Mouse (Mus musculus): ENCODE measurements around the gene Slc7a6.

DNA sequence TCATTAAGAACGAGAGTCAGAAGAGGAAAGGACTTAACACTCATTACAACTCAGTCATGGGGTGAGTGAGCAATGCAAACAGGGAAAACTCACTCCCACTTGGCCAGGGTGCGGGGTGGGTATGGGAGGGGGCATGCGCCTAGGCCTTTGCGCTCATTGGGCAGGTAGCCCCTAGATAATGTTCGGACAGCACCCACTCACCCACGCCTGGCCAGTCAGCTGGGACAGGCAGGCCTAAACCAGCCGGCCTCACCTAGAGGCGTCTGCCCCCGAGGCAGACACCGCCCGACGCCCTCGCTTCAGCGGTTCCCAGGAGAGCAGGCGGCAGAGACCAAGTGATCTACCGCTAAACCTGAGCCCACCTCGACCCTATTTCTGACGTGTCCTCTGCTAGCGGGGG, 33.0 kb upstream of the Slc7a6 start:
- TF ChIP-seq POLR2A (IDR thresholded peaks at IDR 0.05; ENCODE audit: borderline replicate concordance, control insufficient read depth, low read depth, low read length) (no peak), CTCF (IDR thresholded peaks at IDR 0.05; ENCODE audit: control insufficient read depth, insufficient read depth, low read length) (no peak)
